Mouse (Mus musculus): ENCODE results near the gene Dclre1a. TPM values are rescaled to one million over a fixed set of nuclear protein-coding genes. Genes with fewer than 3 reads are reported as not detected.

Gene Dclre1a
- polyA plus RNA-seq (2012; rRNA removed; ENCODE audit: low replicate concordance), result 3.4 and 4.5 TPM in 2 replicates

GRCm38 (mm10) chr19:56547456-56548229 is at the start of gene Dclre1a:
TSS of gene Dclre1a (minus strand) at chr19:56548222.

GRCm38 (mm10) chr19:56548230-56549032 is 409 bp upstream of the Dclre1a start, which contains the start of gene Nhlrc2:
TSS of gene Nhlrc2 (plus strand) at chr19:56548261.

Other genes starting within 250 kb of the Dclre1a start
- gene Nrap, start 158.2 kb downstream of the Dclre1a start, polyA plus RNA-seq (2012; rRNA removed; ENCODE audit: low replicate concordance), result 0.25 and 50.6 TPM in 2 replicates
- gene Casp7, start 151.1 kb downstream of the Dclre1a start, polyA plus RNA-seq (2012; rRNA removed; ENCODE audit: low replicate concordance), result 11.4 and 11.5 TPM in 2 replicates
- gene Plekhs1, start 86.6 kb downstream of the Dclre1a start, polyA plus RNA-seq (2012; rRNA removed; ENCODE audit: low replicate concordance), result 0.35 and 0.93 TPM in 2 replicates
- gene Nhlrc2, start within 50 bp of the Dclre1a start, polyA plus RNA-seq (2012; rRNA removed; ENCODE audit: low replicate concordance), result 5.5 and 7.3 TPM in 2 replicates
- 10.1 and 16.3 TPM in 2 replicates for gene Adrb1, start 174.0 kb upstream of the Dclre1a start, polyA plus RNA-seq (2012; rRNA removed; ENCODE audit: low replicate concordance)